Mouse (Mus musculus) granulocyte monocyte progenitor cell, adult 5-6 weeks (primary cell): ENCODE measurements around the gene Ttc29. TPM values are rescaled to one million over a fixed set of nuclear protein-coding genes. Genes with fewer than 3 reads are reported as not detected.

ENCODE experiments used
- ATAC-seq: replicated peaks from 2 replicates; pipeline ENCODE4 v1.8.0; 2016; ENCODE audit warnings: mild to moderate bottlenecking, moderate TSS enrichment, inconsistent platforms; ENCODE audit not compliant: poor library complexity, severe bottlenecking
- total RNA-seq, 2 experiments: library from RNA; stranded (forward) in 1 of 2; stranded (reverse) in 1 of 2; fragments of 200-712, 200-1000 nt in 1 of 2; fragments of >200 nt in 1 of 2; fragmentation: Nextera tagmentation in 1 of 2; gene quantifications; 2 replicates each; pipeline ENCODE4 v1.2.3; 2014 to 2017

Ttc29 gene
- total RNA-seq (2014; fragmentation: Nextera tagmentation): not detected in 2 replicates
- not detected in 2 replicates for total RNA-seq (2017)

DNA sequence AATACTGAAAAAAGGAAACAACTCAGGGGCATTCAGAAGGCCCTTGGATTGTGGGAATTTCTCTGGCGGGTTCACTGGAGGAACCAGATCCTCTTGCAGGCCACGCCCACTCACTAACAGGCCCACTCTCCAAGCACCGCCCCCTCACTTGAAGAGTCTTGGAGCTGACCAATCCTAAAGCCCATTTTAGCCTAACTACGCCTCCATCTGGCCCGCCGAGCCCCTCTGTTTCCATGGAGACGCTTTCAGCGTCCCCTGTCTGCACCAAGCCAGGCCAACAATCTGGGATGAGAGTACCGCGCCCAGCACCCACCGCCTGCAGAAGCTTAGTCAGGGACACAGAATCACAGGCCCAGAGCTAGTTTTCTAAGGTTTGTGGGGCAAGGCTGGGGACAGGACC lies at the start of gene Ttc29:
TSS of gene Ttc29 (plus strand) at position 224 of the 400 bp plus-strand sequence.
- 0 out of 2 replicates have a peak, but pooled peaks have one; percentile 9 for ATAC-seq

DNA sequence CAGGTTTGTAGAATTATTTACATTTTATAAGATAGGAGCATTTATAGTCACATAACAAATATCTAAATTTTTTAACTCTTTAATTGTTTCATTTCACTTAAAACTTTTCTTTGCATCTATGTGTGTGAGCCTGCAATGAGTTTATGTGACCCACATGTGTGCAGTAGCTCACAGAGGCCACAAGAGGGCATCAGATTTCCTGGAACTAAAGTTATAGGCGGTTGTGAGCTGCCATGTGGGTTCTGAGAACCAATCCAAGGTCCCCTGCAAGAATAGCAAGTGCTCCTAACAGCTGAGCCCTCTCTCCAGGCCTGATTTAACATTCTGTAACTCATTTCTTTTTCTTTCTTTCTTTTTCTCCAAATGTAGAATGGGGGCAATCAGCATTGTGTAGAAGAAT lies 41.7 kb upstream of the Ttc29 start:
- ATAC-seq: no peak

DNA sequence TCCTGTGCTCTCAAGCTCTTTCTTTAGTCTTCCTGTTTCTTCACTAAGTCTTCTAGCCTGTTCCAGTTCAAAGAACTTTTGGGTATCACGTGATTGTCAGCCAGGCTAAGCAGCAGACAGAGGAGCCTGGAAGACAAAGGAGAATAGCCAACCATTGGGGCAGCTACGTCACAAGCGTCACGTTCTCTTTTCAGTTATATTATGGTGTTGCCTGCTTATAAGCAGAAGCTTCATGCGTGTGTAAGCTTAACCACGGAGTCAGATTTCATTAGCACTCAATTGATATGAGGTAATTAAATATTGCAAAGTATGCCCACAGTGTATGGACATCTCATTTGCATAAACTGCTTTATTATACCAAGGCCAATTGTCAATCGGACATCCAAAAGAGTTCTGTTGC lies 30.4 kb upstream of the Ttc29 start:
- ATAC-seq: no peak

DNA sequence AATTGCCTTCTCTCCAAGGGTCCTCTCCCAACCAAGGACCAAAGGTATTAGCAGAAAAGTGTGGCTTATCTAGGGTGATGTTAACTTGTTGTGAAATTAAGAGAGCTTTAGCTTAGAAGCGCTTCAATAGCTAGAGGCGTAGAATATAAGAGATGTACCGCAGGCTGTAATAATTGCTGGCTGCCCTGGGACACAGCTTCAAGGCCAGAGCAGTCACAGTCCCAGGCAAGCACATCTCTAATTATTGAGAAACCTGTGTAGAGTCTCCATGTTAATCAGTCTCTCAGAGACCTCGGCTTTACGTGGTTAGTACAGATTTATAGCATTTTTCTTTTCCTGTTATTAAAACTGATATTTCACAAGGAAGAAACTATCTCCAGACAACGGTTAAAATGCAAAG lies 29.7 kb upstream of the Ttc29 start:
- ATAC-seq: no peak

DNA sequence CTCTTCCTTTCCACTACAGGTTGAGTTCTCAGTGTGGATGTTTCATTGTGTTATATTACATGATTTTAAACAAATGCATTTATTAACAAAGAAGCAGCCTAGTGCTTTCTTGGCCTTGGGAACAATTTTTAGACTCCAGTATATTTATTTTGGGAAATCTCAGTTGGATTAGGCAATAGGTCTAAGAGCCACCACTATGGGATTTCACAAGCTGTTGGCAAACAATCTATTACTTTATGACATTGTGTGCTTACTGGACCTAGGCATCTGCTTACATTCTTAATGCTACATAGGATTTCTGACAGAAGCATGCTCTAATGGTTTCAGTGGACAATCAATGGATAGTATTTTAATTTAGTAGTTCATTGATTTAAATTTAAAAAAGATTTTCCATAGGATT lies 26.0 kb upstream of the Ttc29 start:
- ATAC-seq: no peak

DNA sequence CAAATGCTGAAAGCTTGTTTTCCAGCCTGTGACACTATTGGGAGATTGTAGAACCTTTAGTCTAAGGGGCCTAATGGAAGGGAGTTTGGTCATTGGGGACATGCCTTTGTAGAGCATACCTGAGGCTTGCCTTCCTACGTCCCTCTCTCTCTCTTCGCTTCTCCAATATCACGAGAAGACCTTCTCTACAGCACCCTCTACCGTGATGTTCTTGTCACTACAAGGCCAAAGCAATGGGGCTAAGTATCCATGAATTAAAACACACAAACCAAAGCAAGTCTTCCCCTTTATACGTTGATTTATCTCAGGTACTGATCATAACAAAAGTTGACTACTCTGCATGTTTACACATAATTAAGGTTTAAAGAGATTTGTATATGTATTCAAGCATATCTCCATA lies 8.9 kb upstream of the Ttc29 start:
- ATAC-seq: peak; percentile 67

DNA sequence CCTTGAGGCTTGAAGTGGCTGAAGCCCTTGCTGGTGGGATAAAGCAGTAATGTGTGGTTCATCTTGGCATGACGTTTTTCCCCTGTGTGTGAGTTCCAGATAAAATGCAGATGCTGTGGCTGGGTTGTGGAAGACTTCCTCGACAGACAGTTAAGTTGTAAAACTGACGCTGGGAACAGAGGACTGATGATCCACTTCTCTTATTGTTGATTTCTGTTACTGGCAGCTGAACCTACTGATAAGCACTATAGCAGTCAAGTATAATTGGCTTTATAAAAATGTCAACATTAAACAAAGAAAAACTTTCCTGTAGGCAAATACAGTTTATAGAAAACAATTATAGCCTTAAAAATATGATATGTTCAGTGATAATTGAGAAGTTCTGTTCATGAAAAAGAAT lies 2.7 kb upstream of the Ttc29 start:
- no peak for ATAC-seq

DNA sequence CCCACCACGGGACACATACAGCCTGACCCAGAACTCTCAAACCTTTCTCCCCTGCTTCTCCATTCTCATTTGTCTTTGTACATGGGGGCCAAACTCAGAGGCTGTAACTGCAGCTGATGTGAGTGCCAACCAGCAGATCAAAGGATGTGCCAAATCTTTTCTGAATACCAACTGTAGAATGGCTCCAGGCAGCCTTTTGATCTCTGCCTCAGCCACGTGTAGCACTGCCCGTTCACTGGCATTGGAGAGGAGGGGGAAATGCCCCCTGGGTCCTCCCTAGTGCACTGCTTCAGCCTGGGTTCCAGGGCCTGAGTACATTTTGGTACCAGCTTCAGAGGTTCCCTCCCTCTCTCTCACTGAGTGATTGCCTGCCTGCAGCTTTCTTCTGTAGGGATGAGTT lies 1.5 kb downstream of the Ttc29 start:
- no peak for ATAC-seq

DNA sequence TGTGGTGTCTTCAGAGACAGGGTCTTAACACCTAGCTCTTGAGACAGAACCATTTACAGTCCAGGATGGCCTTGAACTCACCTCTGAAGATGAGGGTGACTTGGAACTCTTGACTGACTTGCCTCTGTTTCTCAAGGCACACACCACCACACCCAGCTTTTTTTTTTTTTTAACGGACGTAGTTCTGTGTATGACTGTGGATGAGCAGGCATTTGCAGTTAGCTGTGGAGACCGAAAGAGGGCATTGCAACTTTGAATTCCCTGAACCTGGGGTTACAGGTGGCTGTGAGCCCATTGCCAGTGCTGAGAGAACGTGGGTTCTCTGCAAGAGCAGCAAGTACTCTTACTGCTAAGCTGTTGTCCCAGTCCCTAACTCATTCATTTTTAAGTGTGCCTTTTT lies 13.0 kb downstream of the Ttc29 start:
- no peak for ATAC-seq

DNA sequence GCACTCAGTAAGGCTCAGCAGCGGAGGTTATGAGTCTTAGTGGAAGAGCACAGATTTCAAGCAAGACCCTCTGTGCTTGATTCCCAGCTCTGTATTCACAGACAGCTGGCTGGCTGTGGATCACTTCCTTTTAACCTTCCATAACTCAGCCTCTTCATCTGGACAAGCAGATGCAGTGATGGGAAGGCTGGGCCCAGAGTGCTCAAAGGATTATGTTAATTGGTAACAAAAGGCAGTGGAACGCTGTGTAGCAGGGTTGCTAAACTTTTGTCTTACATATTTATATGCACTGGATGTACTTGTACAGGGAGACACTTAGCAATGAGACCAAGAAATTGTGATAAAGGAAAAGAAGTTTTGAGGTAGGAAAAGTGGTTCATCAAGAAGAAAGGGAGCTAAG lies 17.6 kb downstream of the Ttc29 start:
- no peak for ATAC-seq

DNA sequence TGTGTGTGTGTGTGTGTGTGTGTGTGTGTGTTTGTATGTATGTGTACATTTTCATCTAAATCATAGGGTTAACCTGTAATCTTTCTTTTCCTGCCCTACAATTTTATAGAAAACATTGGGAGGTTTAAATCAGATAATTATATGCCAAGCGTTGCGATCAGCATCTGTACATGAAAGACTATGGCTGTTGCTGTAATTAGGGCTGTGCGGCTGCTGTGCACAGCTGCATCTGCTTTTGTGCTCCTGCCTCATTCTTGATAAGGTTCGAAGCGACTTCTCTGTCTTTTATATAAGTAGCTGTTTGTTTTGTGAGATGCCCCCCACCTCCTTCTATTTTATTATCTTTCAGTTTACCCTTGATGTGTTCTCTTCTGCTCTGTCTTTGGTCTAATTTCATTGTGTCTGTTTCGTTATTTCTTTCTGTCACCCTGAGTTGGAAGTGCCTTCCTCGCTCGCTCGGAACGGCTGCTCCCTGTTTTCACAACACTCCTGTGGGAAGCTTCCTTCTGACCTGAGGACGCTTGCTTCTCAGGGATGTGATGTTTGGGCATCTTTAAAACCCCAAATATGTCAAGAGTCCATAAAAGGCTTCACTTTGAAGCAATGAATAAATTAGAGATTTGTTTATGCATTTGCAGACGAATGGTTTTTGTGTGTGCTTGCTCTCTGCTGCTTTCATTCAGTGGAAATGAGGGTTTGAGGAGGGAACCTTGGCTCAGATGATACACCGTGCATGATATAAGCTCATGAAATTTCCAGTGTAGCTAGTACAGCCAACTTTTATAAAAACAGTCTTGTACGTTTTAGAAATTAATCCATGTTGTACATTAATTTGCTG lies 20.0 kb downstream of the Ttc29 start:
- ATAC-seq: no peak

DNA sequence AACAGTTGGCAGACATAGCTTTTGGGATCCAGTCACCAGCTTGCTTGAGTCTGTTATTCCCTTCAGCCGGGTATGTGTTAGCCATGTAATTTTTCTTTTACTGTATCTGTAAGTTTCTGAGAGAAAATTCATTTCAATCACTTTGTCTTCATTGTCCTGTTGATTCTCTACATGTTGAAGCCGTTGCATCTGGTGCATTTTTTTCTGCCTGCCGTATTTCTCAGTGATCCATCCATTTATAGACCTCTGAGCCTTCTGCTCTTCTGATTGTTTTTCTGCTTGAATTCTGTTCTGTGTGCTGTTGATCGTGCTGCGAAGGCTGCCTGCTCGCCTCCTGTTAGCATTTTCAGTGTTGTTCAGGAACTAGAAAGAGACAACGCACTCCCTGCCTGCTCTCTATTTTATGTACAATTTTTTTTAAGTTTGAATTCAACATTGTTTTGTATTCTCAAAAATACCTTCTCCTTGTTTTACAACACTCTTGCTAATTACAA lies 20.7 kb downstream of the Ttc29 start:
- ATAC-seq: no peak

DNA sequence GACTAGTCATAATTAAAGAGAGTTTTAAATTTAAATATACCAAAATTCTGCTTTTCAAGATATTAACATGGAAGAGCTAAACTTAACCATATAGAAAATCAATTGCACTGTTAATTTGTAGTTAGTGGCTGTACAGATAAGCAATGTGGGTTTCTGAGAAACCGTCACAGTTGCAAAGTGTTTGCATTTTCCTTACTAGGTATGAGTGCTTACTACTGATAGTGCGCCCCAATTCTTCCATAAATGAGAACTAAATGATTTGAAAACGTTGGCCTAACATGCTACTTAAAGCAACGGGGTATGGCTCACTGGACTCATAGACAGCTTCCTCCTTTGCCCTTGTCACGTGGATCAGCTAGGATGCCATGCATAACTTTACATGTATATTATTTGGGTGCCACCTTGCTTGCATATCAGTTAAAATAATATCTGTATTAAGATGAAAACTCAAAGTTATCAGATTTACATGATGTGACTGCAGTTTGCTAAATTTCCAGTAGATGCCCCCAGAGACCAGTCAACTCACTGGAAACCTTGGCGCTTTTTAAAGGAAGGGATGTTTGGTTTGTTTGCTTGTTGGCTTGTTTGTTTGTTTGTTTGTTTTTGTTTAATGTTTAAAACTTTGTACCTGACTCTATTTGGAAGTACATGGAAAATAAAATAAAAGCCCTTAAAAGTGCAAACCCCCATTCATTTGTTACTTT lies 25.0 kb downstream of the Ttc29 start:
- no peak; the same call in 1 of the 2 replicates for ATAC-seq

DNA sequence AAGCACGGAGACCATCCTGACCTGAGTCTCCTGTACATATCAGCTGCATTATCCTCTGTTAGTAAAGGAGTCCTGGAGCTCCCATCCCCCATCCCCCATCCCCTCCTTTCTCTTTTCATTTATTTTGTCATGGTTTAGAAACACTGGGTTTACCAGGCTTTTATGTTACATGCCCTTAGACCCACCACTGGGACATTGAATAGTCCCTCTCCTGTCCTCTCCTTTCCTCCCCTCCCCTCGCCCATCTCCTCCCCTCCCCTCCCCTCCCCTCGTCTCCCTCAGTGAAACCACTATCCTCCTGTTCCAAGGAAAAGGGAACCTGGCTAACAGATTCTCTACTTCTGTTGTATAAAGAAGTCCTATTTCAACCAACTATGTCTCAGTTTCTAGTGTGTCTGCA lies 38.0 kb downstream of the Ttc29 start:
- ATAC-seq: no peak

DNA sequence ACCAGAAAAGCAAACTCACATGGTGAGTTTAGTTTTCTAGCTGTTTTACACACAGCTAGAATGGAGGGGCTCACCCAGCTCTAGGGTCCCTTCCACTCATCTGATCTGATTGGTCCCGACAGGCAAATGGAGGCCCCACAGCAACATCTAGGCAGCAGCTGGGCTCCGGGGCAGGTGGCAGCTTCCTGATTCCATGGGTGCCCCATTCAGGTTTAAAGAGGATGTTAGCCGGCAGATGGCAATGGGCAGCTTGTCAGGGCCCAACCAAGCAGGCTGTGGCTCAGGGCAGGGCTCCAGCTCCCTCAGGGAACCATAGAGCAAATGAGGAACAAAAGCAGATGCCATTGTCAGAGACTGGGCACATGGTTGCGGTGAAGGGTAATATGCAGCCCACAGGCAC lies 41.3 kb downstream of the Ttc29 start:
- ATAC-seq: peak; percentile 97

DNA sequence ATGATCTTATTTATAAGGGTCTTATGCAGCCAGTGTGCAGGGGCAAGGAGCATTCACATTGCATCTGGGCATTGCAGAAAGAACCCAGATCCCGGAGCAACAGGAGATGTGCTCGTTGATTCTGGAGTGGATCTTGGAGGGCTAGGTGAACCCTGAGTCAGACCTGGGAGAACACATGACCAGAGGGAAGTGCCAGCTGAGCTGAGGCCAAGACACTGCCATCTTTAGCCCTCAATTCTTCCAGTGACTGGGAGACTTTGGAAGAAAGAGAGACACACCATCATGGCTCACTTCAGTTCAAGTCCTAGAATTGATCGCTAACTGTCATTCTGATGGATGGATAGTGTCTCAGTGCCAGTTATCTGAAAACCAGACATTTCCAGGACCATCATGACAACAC lies 41.9 kb downstream of the Ttc29 start:
- ATAC-seq: no peak

DNA sequence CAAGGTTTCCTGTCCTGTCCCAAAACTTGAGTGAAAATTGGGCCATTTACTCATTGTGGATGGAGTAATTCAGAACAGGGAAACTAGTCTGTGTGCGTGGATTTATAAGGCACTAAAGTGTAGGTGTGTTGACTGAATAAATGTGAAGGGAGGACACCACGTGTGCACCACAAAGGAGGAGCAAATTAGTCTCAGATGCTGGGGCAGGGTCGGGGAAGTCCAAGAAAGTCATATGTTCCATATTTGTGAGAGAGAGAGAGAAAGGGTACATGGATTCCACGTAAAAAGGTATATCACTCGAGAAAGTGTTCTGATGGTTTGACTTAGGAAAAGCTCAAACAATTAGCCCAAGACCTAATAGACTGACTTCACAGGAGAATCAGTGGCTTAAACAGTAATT lies 52.4 kb downstream of the Ttc29 start:
- ATAC-seq: no peak

DNA sequence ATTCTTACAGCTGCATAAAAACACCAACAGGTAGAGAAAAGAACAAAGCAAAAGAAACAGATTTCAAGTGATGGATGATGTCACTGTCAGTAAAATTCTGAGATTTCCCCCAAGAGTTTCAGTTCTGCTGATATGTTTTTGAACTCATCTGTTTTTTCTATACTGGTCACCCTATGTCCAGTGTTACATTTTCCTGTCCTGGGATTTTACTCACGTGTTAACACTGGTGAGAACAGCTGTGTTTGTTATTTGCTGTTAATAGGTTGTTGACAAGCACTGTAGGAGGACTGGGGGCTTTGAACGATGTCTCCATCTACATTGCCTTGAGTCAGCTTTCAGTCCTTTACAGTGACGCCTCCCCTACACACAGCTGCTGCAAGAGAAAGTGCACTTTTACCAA lies 53.1 kb downstream of the Ttc29 start:
- ATAC-seq: no peak

DNA sequence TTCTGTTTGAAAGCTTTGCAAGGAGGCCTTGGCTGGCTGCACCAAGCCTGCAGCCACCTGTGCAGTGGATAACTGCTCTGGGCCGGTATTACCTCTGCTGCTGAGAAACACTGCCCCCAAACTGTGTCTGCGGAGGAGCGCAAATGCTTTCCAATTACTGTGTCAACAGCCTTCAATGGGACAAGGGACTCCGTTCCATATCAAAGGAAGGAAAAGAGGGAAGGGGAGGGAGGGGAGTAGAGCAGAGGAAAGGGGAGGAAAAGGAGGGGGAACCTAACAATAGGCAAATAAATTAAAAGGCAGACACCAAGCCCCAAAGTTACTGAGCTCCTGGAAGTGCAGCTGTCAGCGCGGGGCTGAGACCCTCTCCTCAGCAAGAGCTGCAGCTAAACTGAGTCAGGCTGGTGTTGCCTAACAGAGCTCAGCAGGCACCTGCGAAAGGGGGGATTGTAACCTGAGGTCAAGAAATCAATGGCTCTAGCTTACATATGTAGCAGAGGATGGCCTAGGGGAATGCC lies 54.9 kb downstream of the Ttc29 start:
- no peak for ATAC-seq

DNA sequence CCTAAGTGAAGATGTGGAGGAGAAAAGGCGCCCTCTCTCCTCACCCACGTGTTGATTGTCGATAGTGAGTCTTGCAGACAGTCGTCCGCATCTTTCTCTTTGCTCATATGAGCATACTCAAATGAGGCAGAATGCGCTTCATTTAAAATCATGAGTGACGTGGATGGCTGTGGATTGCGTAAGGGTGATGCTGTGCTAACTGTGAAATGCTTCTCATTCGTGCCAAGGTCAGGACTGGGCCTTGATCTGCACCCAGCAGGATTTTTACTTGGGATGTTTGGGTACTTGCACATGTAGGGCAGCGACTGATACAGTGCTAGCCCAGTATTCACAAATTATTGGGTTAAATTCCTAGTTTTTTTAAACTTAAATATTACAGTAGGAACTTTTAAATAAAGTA lies 56.2 kb downstream of the Ttc29 start:
- no peak for ATAC-seq

DNA sequence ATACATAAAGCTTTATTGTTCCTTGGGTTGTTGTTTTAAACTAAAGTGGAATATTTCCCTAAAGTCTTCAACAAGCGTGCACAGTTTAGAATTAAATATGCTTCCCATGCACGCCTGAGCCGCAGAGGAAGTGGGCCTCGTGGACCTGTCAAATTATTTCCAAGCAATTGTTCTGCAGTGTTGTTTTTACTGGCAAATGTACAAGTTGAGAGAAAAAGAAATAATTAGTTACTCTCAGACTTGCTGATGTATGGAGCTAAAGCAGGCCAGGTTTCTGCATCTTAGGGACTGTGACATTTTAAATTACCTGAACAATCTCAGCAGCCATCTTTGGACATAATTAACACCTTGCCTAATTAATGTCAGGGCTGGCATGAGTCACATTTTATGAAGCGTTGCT lies 58.3 kb downstream of the Ttc29 start:
- ATAC-seq: no peak
